Mouse (Mus musculus) hindbrain, embryonic 15.5 days (tissue): ENCODE results near the gene Rflnb. TPM values are rescaled to one million over a fixed set of nuclear protein-coding genes. Genes with fewer than 3 reads are reported as not detected.

Source experiments
- ATAC-seq: fragments of 200-750 bp; cut with Nextera tagmentation; 2 replicates; pipeline ENCODE4 v1.8.0; 2017; ENCODE audit warnings: low read depth, moderate number of reproducible peaks, moderate TSS enrichment; ENCODE audit not compliant: low FRiP score
- H3K27ac ChIP-seq: fragments of 300-500 bp; sonication (generic); replicated peaks from 2 replicates; pipeline ENCODE4 v1.5.1; 2015; ENCODE audit warnings: mild to moderate bottlenecking, inconsistent platforms
- H3K27me3 ChIP-seq: fragments of 300-500 bp; sonication (generic); 2 replicates; pipeline ENCODE4 v1.6.1; 2015; ENCODE audit warnings: control low read depth, inconsistent platforms
- H3K36me3 ChIP-seq: fragments of 300-500 bp; sonication (generic); 2 replicates; pipeline ENCODE4 v1.6.1; 2015; ENCODE audit warnings: control low read depth, inconsistent platforms
- H3K4me1 ChIP-seq: fragments of 300-500 bp; sonication (generic); replicated peaks from 2 replicates; pipeline ENCODE4 v1.6.1; 2015; ENCODE audit warnings: control low read depth, inconsistent platforms
- H3K4me2 ChIP-seq: fragments of 300-500 bp; sonication (generic); 2 replicates; pipeline ENCODE4 v1.6.1; 2015; ENCODE audit warnings: moderate library complexity, mild to moderate bottlenecking, inconsistent platforms
- H3K4me3 ChIP-seq: fragments of 300-500 bp; sonication (generic); 2 replicates; pipeline ENCODE4 v1.5.1; 2015; ENCODE audit warnings: mild to moderate bottlenecking, inconsistent platforms
- H3K9ac ChIP-seq: fragments of 300-500 bp; sonication (generic); 2 replicates; pipeline ENCODE4 v1.6.1; 2015; ENCODE audit warnings: inconsistent platforms
- H3K9me3 ChIP-seq: fragments of 300-500 bp; sonication (generic); 2 replicates; pipeline ENCODE4 v1.6.1; 2016; ENCODE audit warnings: control low read depth, inconsistent platforms
- WGBS: fragments of 180-500 bp; shearing (Covaris S2); methylation state at CpG from one replicate; pipeline ENCODE4 v1.1.7; 2015; 5-methylcytosine and 5-hydroxymethylcytosine counted together
- polyA plus RNA-seq: library from polyadenylated mRNA; unstranded; fragments of >200 nt; fragmentation: Nextera tagmentation; extraction: Ambion mirVana; gene quantifications from 2 replicates; pipeline ENCODE4 v1.2.1, GENCODE M21; 2015

Gene Rflnb
- polyA plus RNA-seq, 1 experiment from 2014 or later, result 13.4 TPM

DNA sequence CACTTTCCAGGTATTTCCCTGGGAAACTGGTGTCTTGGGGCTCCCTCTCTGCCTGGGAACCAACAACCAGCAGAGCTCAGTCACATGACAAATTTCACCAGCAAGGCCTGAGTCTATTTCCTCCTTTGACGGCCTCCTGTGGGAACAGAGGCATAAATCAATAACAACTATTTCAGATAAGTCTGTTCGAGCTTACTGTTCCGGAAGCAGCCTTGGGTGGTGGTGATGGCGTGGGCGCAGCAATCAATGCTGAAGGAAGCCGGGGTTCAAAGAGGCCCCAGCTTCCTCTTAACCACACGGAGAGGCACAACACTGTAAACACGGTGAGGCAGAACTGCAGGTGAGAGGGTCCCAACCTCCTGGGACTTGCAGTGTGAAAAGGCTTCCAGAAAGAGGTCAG lies 50.8 kb downstream of the Rflnb start:
- no peaks in the 10 kb centered on the region for H3K9me3 ChIP-seq
- no peak overlapping the region for H3K27ac ChIP-seq
- H3K4me1 ChIP-seq, result no peaks in the 10 kb centered on the region
- H3K9ac ChIP-seq, result no peak overlapping the region
- no peaks in the 10 kb centered on the region for H3K36me3 ChIP-seq
- H3K4me3 ChIP-seq, result no peak overlapping the region
- no peak for ATAC-seq
- no peak overlapping the region for H3K4me2 ChIP-seq
- no peaks in the 10 kb centered on the region for H3K27me3 ChIP-seq
- 70% methylated on average over 8 of the region's 8 CpGs for WGBS

DNA sequence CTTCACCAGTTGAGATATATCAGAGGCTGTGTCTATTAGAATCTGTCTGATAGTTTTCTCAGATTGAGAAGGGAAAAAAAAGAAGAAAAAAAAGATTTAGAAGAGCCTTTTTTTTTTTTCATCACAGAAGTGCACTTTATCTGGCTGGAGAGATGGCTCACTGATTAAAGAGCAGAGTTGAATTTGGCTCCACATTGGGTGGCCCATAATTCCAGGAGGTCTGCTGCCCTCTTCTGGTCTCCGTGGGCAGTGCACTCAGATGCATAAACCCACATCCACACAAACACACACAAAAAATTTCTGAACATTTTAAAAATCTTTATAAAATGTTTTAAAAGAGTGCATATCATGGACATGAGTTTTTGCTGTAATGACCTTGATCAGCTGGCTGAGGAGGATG lies 53.6 kb downstream of the Rflnb start:
- no peak overlapping the region for H3K9ac ChIP-seq
- no peak overlapping the region for H3K27ac ChIP-seq
- H3K36me3 ChIP-seq, result no peaks in the 10 kb centered on the region
- no peak for ATAC-seq
- H3K4me1 ChIP-seq, result no peaks in the 10 kb centered on the region
- no peaks in the 10 kb centered on the region for H3K27me3 ChIP-seq
- H3K4me2 ChIP-seq, result no peak overlapping the region
- no peaks in the 10 kb centered on the region for H3K9me3 ChIP-seq
- H3K4me3 ChIP-seq, result no peak overlapping the region
- 92% methylated on average over 1 of the region's 1 CpGs for WGBS

DNA sequence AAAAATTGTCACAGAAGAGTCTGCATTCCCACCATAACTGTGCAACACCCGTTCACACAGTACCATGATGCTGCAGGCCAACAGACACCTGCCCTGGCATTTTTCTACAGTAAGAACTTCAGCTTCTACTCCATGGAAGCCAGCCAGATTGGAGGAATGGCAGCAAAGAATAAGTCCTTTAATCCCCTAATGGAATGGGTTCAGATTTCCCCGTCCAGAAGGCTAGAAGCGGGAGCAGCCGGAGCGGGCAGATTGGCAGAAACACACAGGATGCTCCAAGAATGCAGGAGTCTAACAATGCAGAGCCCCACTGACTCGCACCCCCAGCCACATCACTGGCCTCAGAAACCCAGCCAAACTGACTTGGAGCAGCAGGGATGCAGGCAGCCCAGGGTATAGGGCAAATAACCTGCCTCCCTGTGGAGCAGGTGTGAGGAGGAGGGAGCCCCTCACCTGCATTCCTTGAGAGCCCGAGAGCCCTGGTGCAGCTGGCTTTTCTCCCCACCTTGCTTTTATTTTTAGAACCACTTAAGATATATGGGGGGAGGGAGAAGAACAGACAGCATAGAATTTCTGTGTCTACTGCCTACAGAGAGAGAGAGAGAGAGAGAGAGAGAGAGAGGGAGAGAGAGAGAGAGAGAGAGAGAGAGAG lies 54.5 kb downstream of the Rflnb start:
- Histone ChIP-seq H3K4me2 (no peak overlapping the region), H3K27me3 (no peaks in the 10 kb centered on the region; the same call in 1 of the 2 replicates), H3K4me1 (no peaks in the 10 kb centered on the region), H3K9ac (no peak overlapping the region), H3K27ac (no peak overlapping the region), H3K9me3 (no peaks in the 10 kb centered on the region), H3K4me3 (no peak overlapping the region), H3K36me3 (no peaks in the 10 kb centered on the region)
- no peak for ATAC-seq
- 38% methylated on average over 7 of the region's 7 CpGs for WGBS

DNA sequence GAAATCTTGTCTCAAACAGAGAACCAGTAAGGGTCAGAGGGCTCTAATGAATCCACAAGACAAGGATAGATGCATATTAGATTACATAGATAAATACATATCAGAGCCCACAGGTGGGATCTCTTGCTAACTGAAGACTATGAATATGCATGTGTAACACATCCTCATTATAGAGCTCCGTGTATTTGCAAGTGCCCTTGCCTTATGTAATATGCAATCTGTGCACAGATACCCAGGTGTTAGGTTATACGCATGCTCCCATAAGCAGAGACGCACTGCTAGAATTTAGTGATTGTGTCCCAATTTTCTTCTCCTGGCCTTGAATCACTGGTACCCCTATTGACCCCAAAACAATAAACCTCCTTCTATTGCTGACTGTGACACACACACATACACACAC lies 55.4 kb downstream of the Rflnb start:
- Histone ChIP-seq H3K4me3 (no peak overlapping the region), H3K36me3 (no peaks in the 10 kb centered on the region), H3K4me2 (no peak overlapping the region), H3K27me3 (no peaks in the 10 kb centered on the region; the same call in 1 of the 2 replicates), H3K27ac (no peak overlapping the region), H3K9me3 (no peaks in the 10 kb centered on the region), H3K4me1 (peaks cover 3% of the 10 kb centered on the region), H3K9ac (no peak overlapping the region)
- ATAC-seq, result no peak
- 80% methylated on average over 3 of the region's 3 CpGs for WGBS

DNA sequence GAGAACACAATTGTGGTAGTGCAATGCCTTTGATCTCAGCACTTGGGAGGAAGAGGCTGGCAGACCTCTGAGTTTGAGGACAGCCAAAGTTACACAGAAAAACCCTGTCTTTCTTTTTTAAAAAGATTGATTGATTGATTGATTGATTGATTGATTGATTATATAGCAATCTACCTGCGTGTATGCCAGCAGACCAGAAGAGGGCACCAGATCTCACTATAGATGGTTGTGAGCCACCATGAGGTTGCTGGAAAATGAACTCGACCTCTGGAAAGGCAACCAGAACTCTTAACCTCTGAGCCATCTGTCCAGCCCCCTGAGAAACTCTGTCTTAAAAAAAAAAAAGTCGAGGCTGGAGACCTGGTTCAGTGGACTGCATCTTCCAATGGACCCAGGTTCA lies 57.0 kb downstream of the Rflnb start:
- H3K4me2 ChIP-seq, result no peak overlapping the region
- H3K27me3 ChIP-seq, result peaks cover 3% of the 10 kb centered on the region; the same call in 1 of the 2 replicates
- H3K36me3 ChIP-seq, result no peaks in the 10 kb centered on the region
- no peak overlapping the region for H3K9ac ChIP-seq
- no peaks in the 10 kb centered on the region for H3K9me3 ChIP-seq
- WGBS, result 32% methylated on average over 3 of the region's 3 CpGs
- H3K4me3 ChIP-seq, result no peak overlapping the region
- no peak for ATAC-seq
- H3K27ac ChIP-seq, result no peak overlapping the region
- peaks cover 19% of the 10 kb centered on the region for H3K4me1 ChIP-seq

Other genes starting within 250 kb of the Rflnb start
- 3.2 and 3.4 TPM in 2 replicates for gene Doc2b, start 231.7 kb downstream of the Rflnb start, polyA plus RNA-seq
- gene Rph3al, start 89.4 kb downstream of the Rflnb start, polyA plus RNA-seq, result 3.0 and 3.1 TPM in 2 replicates
- gene 1700016K19Rik, start 27.9 kb downstream of the Rflnb start, polyA plus RNA-seq, result 4.3 and 5.0 TPM in 2 replicates
- 67.7 and 68.4 TPM in 2 replicates for gene Vps53, start 151.9 kb upstream of the Rflnb start, polyA plus RNA-seq
- 23.8 and 27.3 TPM in 2 replicates for gene Fam57a, start 151.9 kb upstream of the Rflnb start, polyA plus RNA-seq
- gene Dbil5, start 189.8 kb upstream of the Rflnb start, polyA plus RNA-seq, result 0.38 and 0.60 TPM in 2 replicates
- gene Gemin4, start 189.9 kb upstream of the Rflnb start, polyA plus RNA-seq, result 15.5 and 17.9 TPM in 2 replicates
- 23.8 and 26.6 TPM in 2 replicates for gene Mrm3, start 215.9 kb upstream of the Rflnb start, polyA plus RNA-seq
- 119 and 120 TPM in 2 replicates for gene Glod4, start 215.9 kb upstream of the Rflnb start, polyA plus RNA-seq